Comparison of ENCODE assay signal across 10 mouse cellular contexts in genomic region chr9:78296089-78296488, GRCm38 (mm10). TPM values are rescaled to one million over a fixed set of nuclear protein-coding genes. Genes with fewer than 3 reads are reported as not detected.
DNase-seq lines count a peak whose midpoint lies in the region; ATAC-seq and TF ChIP-seq lines count a peak whose summit lies in the region.
"Not testable (repeated sequence)": the region's sequence is repeated elsewhere in the genome, so short reads cannot be mapped to it uniquely, and the experiment has no call there.
"Had no signal": no experiment of that assay in that cellular context is flagged by ENCODE, and none has a peak within 500 bp of the region (broad histone marks: within the 10 kb centered on the region; RNA-seq: fewer than 3 reads in every experiment).

No protein-coding gene starts in this region.

- H3K27ac ChIP-seq in cerebellum, adult 2 months (ENCODE audit: insufficient read depth, low read length); forebrain, embryonic 14.5 days (ENCODE audit: low read depth, low read length); hindbrain, embryonic 14.5 days: not testable (repeated sequence)

- not testable (repeated sequence) for H3K4me3 ChIP-seq in cerebellum, adult 2 months (replicated peaks; ENCODE audit: insufficient read depth, low read depth, low read length); forebrain, embryonic 14.5 days (ENCODE audit: low read depth, low read length); hindbrain, embryonic 14.5 days (replicated peaks; ENCODE audit: low read length)

- H3K27me3 ChIP-seq in cerebellum, adult 2 months (ENCODE audit: control insufficient read depth, insufficient read depth, low read length); forebrain, embryonic 14.5 days (replicated peaks; ENCODE audit: control insufficient read depth, insufficient read depth, low read length); hindbrain, embryonic 14.5 days (ENCODE audit: control insufficient read depth, insufficient read depth, low read length): not testable (repeated sequence)

- TF ChIP-seq CTCF in cerebellum, adult 2 months (IDR thresholded peaks at IDR 0.05; ENCODE audit: borderline replicate concordance, insufficient read depth, low read depth, low read length): peak; percentile 68

- 15% methylated on average over 6 of the region's 6 CpGs for WGBS in cerebellum, adult 2 months
- 13% methylated on average over 6 of the region's 6 CpGs for WGBS in forebrain, embryonic 14.5 days
- WGBS in hindbrain, embryonic 14.5 days: 15% methylated on average over 6 of the region's 6 CpGs

- H3K36me3 ChIP-seq in forebrain, embryonic 14.5 days (ENCODE audit: control insufficient read depth, insufficient read depth, low read length); hindbrain, embryonic 14.5 days (replicated peaks; ENCODE audit: control insufficient read depth, insufficient read depth): not testable (repeated sequence)

- not testable (repeated sequence) for TF ChIP-seq POLR2A in cerebellum, adult 2 months (IDR thresholded peaks at IDR 0.05; ENCODE audit: borderline replicate concordance, insufficient read depth, low read length)

- not testable (repeated sequence) for H3K9ac ChIP-seq in forebrain, embryonic 14.5 days (ENCODE audit: low read length); hindbrain, embryonic 14.5 days

- ATAC-seq in forebrain, embryonic 14.5 days; hindbrain, embryonic 14.5 days (ENCODE audit: low FRiP score): not testable (repeated sequence)

- H3K4me1 ChIP-seq in cerebellum, adult 2 months (ENCODE audit: control insufficient read depth, insufficient read depth, low read length); forebrain, embryonic 14.5 days (ENCODE audit: control insufficient read depth, insufficient read depth, low read length); hindbrain, embryonic 14.5 days (replicated peaks; ENCODE audit: control insufficient read depth, insufficient read depth, low read length): not testable (repeated sequence)

- peak; percentile 74 for DNase-seq in R1 (ENCODE audit: low read depth, low spot score)
- DNase-seq in cerebellum, adult 2 months: peak; percentile 6 to 39
- peak; percentile 58 for DNase-seq in forebrain, embryonic 14.5 days (ENCODE audit: low spot score)
- DNase-seq in hindbrain, embryonic 14.5 days (ENCODE audit: low spot score): peak; percentile 69
- DNase-seq in left cerebral cortex, adult 18-20 months (ENCODE audit: low spot score in 2 of 2): peak; percentile 4 to 41
- peak; percentile 63 for DNase-seq in mesoderm, embryonic 11.5 days (ENCODE audit: low read depth, low spot score)
- peak; percentile 15 for DNase-seq in right cerebral cortex, postnatal 14 days

- H3K9me3 ChIP-seq in forebrain, embryonic 14.5 days (replicated peaks; ENCODE audit: control insufficient read depth, low read length); hindbrain, embryonic 14.5 days (ENCODE audit: control insufficient read depth, low read length): not testable (repeated sequence)

- not testable (repeated sequence) for H3K4me2 ChIP-seq in forebrain, embryonic 14.5 days (ENCODE audit: low read length); hindbrain, embryonic 14.5 days (replicated peaks)

RNA-seq across cellular contexts. Expression of gene Gm10639, which starts 6.4 kb away (rescaled TPM):
- not detected in 2 replicates for polyA plus RNA-seq in cerebellum, adult 2 months (2012; rRNA removed)
- not detected in 2 replicates for polyA plus RNA-seq in forebrain, embryonic 14.5 days (2014; fragmentation: Nextera tagmentation; extraction: Ambion mirVana)
- polyA plus RNA-seq in hindbrain, embryonic 14.5 days (2014; fragmentation: Nextera tagmentation; extraction: Ambion mirVana): not detected in 2 replicates
- not detected for total RNA-seq in left cerebral cortex, adult 18-20 months (2021)
- polyA plus RNA-seq: forebrain, embryonic 12.5 days; macrophage had no signal

RNA-seq across cellular contexts. Expression of gene Omt2a, which starts 18.5 kb away (rescaled TPM):
- not detected in 2 replicates for polyA plus RNA-seq in cerebellum, adult 2 months (2012; rRNA removed)
- polyA plus RNA-seq in forebrain, embryonic 14.5 days (2014; fragmentation: Nextera tagmentation; extraction: Ambion mirVana): not detected in 2 replicates
- polyA plus RNA-seq in hindbrain, embryonic 14.5 days (2014; fragmentation: Nextera tagmentation; extraction: Ambion mirVana): not detected in 2 replicates
- total RNA-seq in left cerebral cortex, adult 18-20 months (2021): not detected
- polyA plus RNA-seq: forebrain, embryonic 12.5 days; kidney, embryonic 15.5 days; macrophage had no signal

RNA-seq across cellular contexts. Expression of gene Omt2b, which starts 31.3 kb away (rescaled TPM):
- polyA plus RNA-seq in cerebellum, adult 2 months (2012; rRNA removed): not detected in 2 replicates
- not detected in 2 replicates for polyA plus RNA-seq in forebrain, embryonic 14.5 days (2014; fragmentation: Nextera tagmentation; extraction: Ambion mirVana)
- not detected in 2 replicates for polyA plus RNA-seq in hindbrain, embryonic 14.5 days (2014; fragmentation: Nextera tagmentation; extraction: Ambion mirVana)
- not detected for total RNA-seq in left cerebral cortex, adult 18-20 months (2021)
- polyA plus RNA-seq: forebrain, embryonic 12.5 days; kidney, embryonic 15.5 days; macrophage had no signal

RNA-seq across cellular contexts. Expression of gene Gm3776, which starts 39.2 kb away (rescaled TPM):
- not detected in 2 replicates for polyA plus RNA-seq in cerebellum, adult 2 months (2012; rRNA removed)
- not detected in 2 replicates for polyA plus RNA-seq in forebrain, embryonic 14.5 days (2014; fragmentation: Nextera tagmentation; extraction: Ambion mirVana)
- polyA plus RNA-seq in hindbrain, embryonic 14.5 days (2014; fragmentation: Nextera tagmentation; extraction: Ambion mirVana): not detected in 2 replicates
- not detected for total RNA-seq in left cerebral cortex, adult 18-20 months (2021)
- polyA plus RNA-seq: forebrain, embryonic 12.5 days; macrophage had no signal

RNA-seq across cellular contexts. Expression of gene Gsta2, which starts 59.5 kb away (rescaled TPM):
- not detected in 2 replicates for polyA plus RNA-seq in cerebellum, adult 2 months (2012; rRNA removed)
- not detected in 2 replicates for polyA plus RNA-seq in forebrain, embryonic 14.5 days (2014; fragmentation: Nextera tagmentation; extraction: Ambion mirVana)
- not detected in 2 replicates for polyA plus RNA-seq in hindbrain, embryonic 14.5 days (2014; fragmentation: Nextera tagmentation; extraction: Ambion mirVana)
- total RNA-seq in left cerebral cortex, adult 18-20 months (2021): under 1 TPM in 1 of 2 experiments, not detected in 1; 0.88 TPM
- polyA plus RNA-seq: forebrain, embryonic 12.5 days; macrophage had no signal

Comparison
In these comparisons a context has a peak if more than half of its experiments do, and no peak if none do; other contexts are left out.
1. DNase-seq: peak in every context shown above with its lines; median percentile 74 in R1; 69 in hindbrain, embryonic 14.5 days; 63 in mesoderm, embryonic 11.5 days; 58 in forebrain, embryonic 14.5 days; 22 in cerebellum, adult 2 months; 22 in left cerebral cortex, adult 18-20 months; 15 in right cerebral cortex, postnatal 14 days.